Mouse (Mus musculus): Measurements from ENCODE around the gene Lrrc59. TPM values are rescaled to one million over a fixed set of nuclear protein-coding genes. Genes with fewer than 3 reads are reported as not detected.
A peak's percentile ranks its signal among the peaks of the same experiment; 100 is the strongest.

Gene Lrrc59
- polyA plus RNA-seq, 1 experiment, result 171 TPM

GRCm38 (mm10) chr11:94614603-94615002 lies 15.0 kb upstream of the Lrrc59 start:
- TF ChIP-seq CTCF (IDR thresholded peaks at IDR 0.05; ENCODE audit: low read depth, low read length) (no peak), EP300 (IDR thresholded peaks at IDR 0.05; ENCODE audit: insufficient read depth, low read depth, low read length) (no peak), POLR2A (IDR thresholded peaks at IDR 0.05; ENCODE audit: insufficient read depth, low read length) (no peak)
- H3K36me3 ChIP-seq (ENCODE audit: control insufficient read depth, insufficient read depth, low read length, poor library complexity, severe bottlenecking), result no peaks in the 10 kb centered on the region

GRCm38 (mm10) chr11:94615494-94615893 lies 14.1 kb upstream of the Lrrc59 start:
- H3K27me3 ChIP-seq (ENCODE audit: control insufficient read depth, insufficient read depth, low read length, poor library complexity, severe bottlenecking), result no peaks in the 10 kb centered on the region
- no peak overlapping the region for H3K4me3 ChIP-seq (ENCODE audit: low read depth, low read length)
- H3K27ac ChIP-seq (ENCODE audit: insufficient read depth, low read length), result no peak overlapping the region
- TF ChIP-seq CTCF (IDR thresholded peaks at IDR 0.05; ENCODE audit: low read depth, low read length) (no peak), EP300 (IDR thresholded peaks at IDR 0.05; ENCODE audit: insufficient read depth, low read depth, low read length) (no peak), POLR2A (IDR thresholded peaks at IDR 0.05; ENCODE audit: insufficient read depth, low read length) (no peak)
- H3K9me3 ChIP-seq (replicated peaks; ENCODE audit: control insufficient read depth, insufficient read depth, low read length, poor library complexity, severe bottlenecking), result no peaks in the 10 kb centered on the region
- H3K36me3 ChIP-seq (ENCODE audit: control insufficient read depth, insufficient read depth, low read length, poor library complexity, severe bottlenecking), result no peaks in the 10 kb centered on the region
- no peak overlapping the region for H3K9ac ChIP-seq (ENCODE audit: low read depth, poor library complexity, severe bottlenecking)
- H3K4me1 ChIP-seq (ENCODE audit: control insufficient read depth, insufficient read depth, low read length), result no peaks in the 10 kb centered on the region

More at GRCm38 (mm10) chr11:94614603-94615002, 15.0 kb upstream of the Lrrc59 start:
- no peaks in the 10 kb centered on the region for H3K4me1 ChIP-seq (ENCODE audit: control insufficient read depth, insufficient read depth, low read length)
- no peaks in the 10 kb centered on the region for H3K27me3 ChIP-seq (ENCODE audit: control insufficient read depth, insufficient read depth, low read length, poor library complexity, severe bottlenecking)
- no peak overlapping the region for H3K4me3 ChIP-seq (ENCODE audit: low read depth, low read length)
- no peak overlapping the region for H3K27ac ChIP-seq (ENCODE audit: insufficient read depth, low read length)
- H3K9me3 ChIP-seq (replicated peaks; ENCODE audit: control insufficient read depth, insufficient read depth, low read length, poor library complexity, severe bottlenecking), result no peaks in the 10 kb centered on the region
- H3K9ac ChIP-seq (ENCODE audit: low read depth, poor library complexity, severe bottlenecking), result no peak overlapping the region

- no peak overlapping the region for H3K4me3 ChIP-seq (ENCODE audit: low read depth, low read length)
- TF ChIP-seq POLR2A (IDR thresholded peaks at IDR 0.05; ENCODE audit: insufficient read depth, low read length) (no peak), CTCF (IDR thresholded peaks at IDR 0.05; ENCODE audit: low read depth, low read length) (no peak), EP300 (IDR thresholded peaks at IDR 0.05; ENCODE audit: insufficient read depth, low read depth, low read length) (no peak)
- no peak overlapping the region for H3K27ac ChIP-seq (ENCODE audit: insufficient read depth, low read length)
- H3K4me1 ChIP-seq (ENCODE audit: control insufficient read depth, insufficient read depth, low read length), result no peaks in the 10 kb centered on the region
- no peaks in the 10 kb centered on the region for H3K9me3 ChIP-seq (replicated peaks; ENCODE audit: control insufficient read depth, insufficient read depth, low read length, poor library complexity, severe bottlenecking)
- no peaks in the 10 kb centered on the region for H3K27me3 ChIP-seq (ENCODE audit: control insufficient read depth, insufficient read depth, low read length, poor library complexity, severe bottlenecking)
- no peak overlapping the region for H3K9ac ChIP-seq (ENCODE audit: low read depth, poor library complexity, severe bottlenecking)
- no peaks in the 10 kb centered on the region for H3K36me3 ChIP-seq (ENCODE audit: control insufficient read depth, insufficient read depth, low read length, poor library complexity, severe bottlenecking)
Observed at GRCm38 (mm10) chr11:94617646-94618045, 11.9 kb upstream of the Lrrc59 start.

GRCm38 (mm10) chr11:94620766-94621457 lies 8.7 kb upstream of the Lrrc59 start:
- H3K4me3 ChIP-seq (ENCODE audit: low read depth, low read length), result no peak overlapping the region
- TF ChIP-seq CTCF (IDR thresholded peaks at IDR 0.05; ENCODE audit: low read depth, low read length) (no peak), EP300 (IDR thresholded peaks at IDR 0.05; ENCODE audit: insufficient read depth, low read depth, low read length) (no peak), POLR2A (IDR thresholded peaks at IDR 0.05; ENCODE audit: insufficient read depth, low read length) (no peak)
- no peaks in the 10 kb centered on the region for H3K27me3 ChIP-seq (ENCODE audit: control insufficient read depth, insufficient read depth, low read length, poor library complexity, severe bottlenecking)
- no peak overlapping the region for H3K9ac ChIP-seq (ENCODE audit: low read depth, poor library complexity, severe bottlenecking)
- no peaks in the 10 kb centered on the region for H3K36me3 ChIP-seq (ENCODE audit: control insufficient read depth, insufficient read depth, low read length, poor library complexity, severe bottlenecking)
- H3K4me1 ChIP-seq (ENCODE audit: control insufficient read depth, insufficient read depth, low read length), result no peaks in the 10 kb centered on the region
- H3K9me3 ChIP-seq (replicated peaks; ENCODE audit: control insufficient read depth, insufficient read depth, low read length, poor library complexity, severe bottlenecking), result no peaks in the 10 kb centered on the region
- peak overlapping the region; percentile 9 for H3K27ac ChIP-seq (ENCODE audit: insufficient read depth, low read length)

- no peak for TF ChIP-seq CTCF (IDR thresholded peaks at IDR 0.05; ENCODE audit: low read depth, low read length)
- Histone ChIP-seq H3K36me3 (ENCODE audit: control insufficient read depth, insufficient read depth, low read length, poor library complexity, severe bottlenecking) (no peaks in the 10 kb centered on the region), H3K9ac (ENCODE audit: low read depth, poor library complexity, severe bottlenecking) (no peak overlapping the region), H3K4me1 (ENCODE audit: control insufficient read depth, insufficient read depth, low read length) (no peaks in the 10 kb centered on the region), H3K27me3 (ENCODE audit: control insufficient read depth, insufficient read depth, low read length, poor library complexity, severe bottlenecking) (no peaks in the 10 kb centered on the region), H3K4me3 (ENCODE audit: low read depth, low read length) (no peak overlapping the region), H3K27ac (ENCODE audit: insufficient read depth, low read length) (peak overlapping the region; percentile 9), H3K9me3 (replicated peaks; ENCODE audit: control insufficient read depth, insufficient read depth, low read length, poor library complexity, severe bottlenecking) (no peaks in the 10 kb centered on the region)
Observed at GRCm38 (mm10) chr11:94621458-94621852, 8.1 kb upstream of the Lrrc59 start.

- Histone ChIP-seq H3K4me3 (ENCODE audit: low read depth, low read length) (no peak overlapping the region), H3K9me3 (replicated peaks; ENCODE audit: control insufficient read depth, insufficient read depth, low read length, poor library complexity, severe bottlenecking) (no peaks in the 10 kb centered on the region), H3K36me3 (ENCODE audit: control insufficient read depth, insufficient read depth, low read length, poor library complexity, severe bottlenecking) (no peaks in the 10 kb centered on the region), H3K27ac (ENCODE audit: insufficient read depth, low read length) (no peak overlapping the region), H3K4me1 (ENCODE audit: control insufficient read depth, insufficient read depth, low read length) (no peaks in the 10 kb centered on the region), H3K9ac (ENCODE audit: low read depth, poor library complexity, severe bottlenecking) (no peak overlapping the region), H3K27me3 (ENCODE audit: control insufficient read depth, insufficient read depth, low read length, poor library complexity, severe bottlenecking) (no peaks in the 10 kb centered on the region)
- TF ChIP-seq CTCF (IDR thresholded peaks at IDR 0.05; ENCODE audit: low read depth, low read length) (no peak), POLR2A (IDR thresholded peaks at IDR 0.05; ENCODE audit: insufficient read depth, low read length) (no peak), EP300 (IDR thresholded peaks at IDR 0.05; ENCODE audit: insufficient read depth, low read depth, low read length) (no peak)
Observed at GRCm38 (mm10) chr11:94622162-94622561, 7.4 kb upstream of the Lrrc59 start.

All from ES-Bruce4 (cell line).